Mouse (Mus musculus): ENCODE measurements around the gene Hnrnph1.

- TF ChIP-seq EP300 (IDR thresholded peaks at IDR 0.05; ENCODE audit: low read length) (no peak), MAX (IDR thresholded peaks at IDR 0.05; ENCODE audit: low read length) (no peak), POLR2A (IDR thresholded peaks at IDR 0.05; ENCODE audit: low read depth, low read length) (no peak), NRF1 (IDR thresholded peaks at IDR 0.05; ENCODE audit: low read depth, low read length) (no peak), SIN3A (IDR thresholded peaks at IDR 0.05; ENCODE audit: low read length) (no peak), RCOR1 (conservative IDR thresholded peaks at IDR 0.05; ENCODE audit: low read depth, low read length) (no peak), CTCF (conservative IDR thresholded peaks at IDR 0.05 in 1 of 2, IDR thresholded peaks at IDR 0.05 in 1 of 2; ENCODE audit: low read depth in 2 of 2, low read length in 2 of 2) (no peak), ZC3H11A (IDR thresholded peaks at IDR 0.05; ENCODE audit: low read depth, low read length) (no peak), MYC (IDR thresholded peaks at IDR 0.05; ENCODE audit: low read depth, low read length) (no peak), ELF1 (IDR thresholded peaks at IDR 0.05; ENCODE audit: low read depth, low read length) (no peak), POLR2AphosphoS2 (IDR thresholded peaks at IDR 0.05; ENCODE audit: low read depth, low read length) (no peak), USF1 (IDR thresholded peaks at IDR 0.05; ENCODE audit: low read depth, low read length) (no peak), ZKSCAN1 (IDR thresholded peaks at IDR 0.05; ENCODE audit: borderline replicate concordance, low read depth, low read length) (no peak), KAT2A (IDR thresholded peaks at IDR 0.05; ENCODE audit: insufficient replicate concordance, low read length) (no peak)
Measured at GRCm38 (mm10) chr11:50371911-50372310, 4.9 kb upstream of the Hnrnph1 start.

Data from CH12.LX (cell line).